13 mouse cellular contexts compared by ENCODE assay signal in the genomic region with DNA sequence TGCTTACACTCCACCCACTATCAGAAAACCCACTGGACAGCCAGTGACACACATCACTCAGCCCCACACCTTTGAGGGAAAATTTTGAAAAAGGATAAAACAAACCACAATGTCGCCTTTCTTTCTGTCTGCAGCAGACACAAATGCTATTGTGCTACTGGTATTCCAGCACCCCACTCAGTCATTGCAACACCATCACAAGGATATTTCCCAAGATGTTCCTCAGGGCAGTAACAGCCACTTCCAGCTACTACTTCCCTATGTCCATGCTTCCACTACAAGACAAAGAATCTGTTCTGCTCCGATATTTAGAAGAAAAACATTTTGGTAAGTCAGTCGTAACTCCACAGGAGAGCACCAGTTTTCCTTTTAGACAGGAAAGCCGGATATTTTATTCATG. TPM values are rescaled to one million over a fixed set of nuclear protein-coding genes. Genes with fewer than 3 reads are reported as not detected.
DNase-seq lines count a peak whose midpoint lies in the region; ATAC-seq and TF ChIP-seq lines count a peak whose summit lies in the region.
"Had no signal": no experiment of that assay in that cellular context is flagged by ENCODE, and none has a peak within 500 bp of the region (broad histone marks: within the 10 kb centered on the region; RNA-seq: fewer than 3 reads in every experiment).

No protein-coding gene starts in this region.

- no peak overlapping the region for H3K9ac ChIP-seq in heart, postnatal 0 days (replicated peaks; ENCODE audit: low read depth, low read length)
- H3K9ac ChIP-seq in limb, embryonic 14.5 days (ENCODE audit: low read depth, low read length, severe bottlenecking): no peak overlapping the region
- no peak overlapping the region for H3K9ac ChIP-seq in stomach, postnatal 0 days (ENCODE audit: low read length)
- H3K9ac ChIP-seq: forebrain, embryonic 15.5 days had no signal

- no peak for ATAC-seq in heart, postnatal 0 days (ENCODE audit: insufficient read depth, low read depth)
- no peak for ATAC-seq in megakaryocyte, adult 5-6 weeks (ENCODE audit: poor library complexity, severe bottlenecking)
- ATAC-seq in limb, embryonic 14.5 days (ENCODE audit: low FRiP score, low read depth): no peak
- no peak for ATAC-seq in stomach, postnatal 0 days (ENCODE audit: low FRiP score, low TSS enrichment)
- ATAC-seq: forebrain, embryonic 15.5 days had no signal

- no peak for TF ChIP-seq POLR2A in limb, embryonic 14.5 days (IDR thresholded peaks at IDR 0.05; ENCODE audit: borderline replicate concordance, extremely low read depth, insufficient read depth, insufficient read length)

- H3K36me3 ChIP-seq in heart, postnatal 0 days (replicated peaks; ENCODE audit: control insufficient read depth, insufficient read depth, low read length): peaks cover 8% of the 10 kb centered on the region; the same call in 1 of the 2 replicates
- peaks cover 64% of the 10 kb centered on the region for H3K36me3 ChIP-seq in megakaryocyte, embryonic 14.5 days (replicated peaks; ENCODE audit: low read length)
- H3K36me3 ChIP-seq in limb, embryonic 14.5 days (ENCODE audit: control insufficient read depth, insufficient read depth, low read length): peaks cover 15% of the 10 kb centered on the region
- H3K36me3 ChIP-seq in stomach, postnatal 0 days (ENCODE audit: control insufficient read depth, insufficient read depth, low read length): no peaks in the 10 kb centered on the region; the same call in 1 of the 2 replicates
- H3K36me3 ChIP-seq: forebrain, embryonic 15.5 days had no signal

- H3K27me3 ChIP-seq in heart, postnatal 0 days (ENCODE audit: control insufficient read depth, insufficient read depth, low read length): no peaks in the 10 kb centered on the region
- no peaks in the 10 kb centered on the region for H3K27me3 ChIP-seq in megakaryocyte, embryonic 14.5 days (replicated peaks)
- H3K27me3 ChIP-seq in limb, embryonic 14.5 days (ENCODE audit: control insufficient read depth, insufficient read depth, low read length): no peaks in the 10 kb centered on the region
- H3K27me3 ChIP-seq in stomach, postnatal 0 days (ENCODE audit: control insufficient read depth, insufficient read depth, low read length): no peaks in the 10 kb centered on the region
- H3K27me3 ChIP-seq: forebrain, embryonic 15.5 days had no signal

- no peak for TF ChIP-seq EP300 in heart, postnatal 0 days (IDR thresholded peaks at IDR 0.05; ENCODE audit: low read depth)
- no peak for TF ChIP-seq EP300 in stomach, postnatal 0 days (optimal IDR thresholded peaks at IDR 0.05)

- intact Hi-C loops in heart, postnatal 10 days (cut with DNase I): loop anchor here (5.0 to 10.0 kb wide), 2 partner anchors 142 to 580 kb away; a partner anchor contains a TSS

- H3K4me1 ChIP-seq in heart, postnatal 0 days (ENCODE audit: control insufficient read depth, insufficient read depth): peaks cover 89% of the 10 kb centered on the region
- peaks cover 100% of the 10 kb centered on the region for H3K4me1 ChIP-seq in megakaryocyte, embryonic 14.5 days
- H3K4me1 ChIP-seq in limb, embryonic 14.5 days (ENCODE audit: control insufficient read depth, insufficient read depth, low read length): peaks cover 75% of the 10 kb centered on the region
- peaks cover 32% of the 10 kb centered on the region for H3K4me1 ChIP-seq in stomach, postnatal 0 days (replicated peaks; ENCODE audit: control insufficient read depth, insufficient read depth)

- no peak overlapping the region for H3K4me2 ChIP-seq in heart, postnatal 0 days (ENCODE audit: low read depth, low read length)
- H3K4me2 ChIP-seq in limb, embryonic 14.5 days (replicated peaks; ENCODE audit: low read depth, low read length, severe bottlenecking): no peak overlapping the region
- no peak overlapping the region for H3K4me2 ChIP-seq in stomach, postnatal 0 days (replicated peaks; ENCODE audit: low read depth)
- H3K4me2 ChIP-seq: forebrain, embryonic 15.5 days had no signal

- 70% methylated on average over 4 of the region's 4 CpGs for WGBS in heart, postnatal 0 days
- 66% methylated on average over 4 of the region's 4 CpGs for WGBS in limb, embryonic 14.5 days
- WGBS in stomach, postnatal 0 days: 71% methylated on average over 4 of the region's 4 CpGs

- DNase-seq in heart, postnatal 0 days (ENCODE audit: low spot score): no peak
- no peak for DNase-seq in heart, postnatal 10 days
- no peak for DNase-seq in limb, embryonic 14.5 days (ENCODE audit: low spot score)
- no peak for DNase-seq in stomach, postnatal 0 days (ENCODE audit: low spot score)
- DNase-seq in spleen, adult 12 weeks (ENCODE audit: low spot score): no peak
- no peak for DNase-seq in adrenal gland, adult 8-10 months
- DNase-seq: cerebellum, postnatal 36 days; right cerebral cortex, postnatal 4 days; thymus, postnatal 25 days had no signal

- H3K4me3 ChIP-seq in heart, postnatal 0 days (ENCODE audit: low read depth, low read length): no peak overlapping the region
- peak overlapping the region; percentile 46 for H3K4me3 ChIP-seq in megakaryocyte, embryonic 14.5 days (replicated peaks)
- no peak overlapping the region for H3K4me3 ChIP-seq in limb, embryonic 14.5 days (replicated peaks; ENCODE audit: low read length)
- no peak overlapping the region for H3K4me3 ChIP-seq in stomach, postnatal 0 days (ENCODE audit: low read depth, low read length)
- H3K4me3 ChIP-seq: forebrain, embryonic 15.5 days had no signal

- peak overlapping the region; percentile 89 for H3K27ac ChIP-seq in heart, postnatal 0 days (ENCODE audit: low read depth)
- H3K27ac ChIP-seq in limb, embryonic 14.5 days (replicated peaks; ENCODE audit: low read depth, low read length): peak overlapping the region; percentile 63
- peak overlapping the region; percentile 10 for H3K27ac ChIP-seq in stomach, postnatal 0 days (replicated peaks)

- no peak for TF ChIP-seq CTCF in heart, postnatal 0 days (IDR thresholded peaks at IDR 0.05; ENCODE audit: low read depth)
- TF ChIP-seq CTCF in stomach, postnatal 0 days (IDR thresholded peaks at IDR 0.05; ENCODE audit: low read depth): no peak

- no peaks in the 10 kb centered on the region for H3K9me3 ChIP-seq in heart, postnatal 0 days (replicated peaks; ENCODE audit: control insufficient read depth, low read length)
- H3K9me3 ChIP-seq in megakaryocyte, embryonic 14.5 days: no peaks in the 10 kb centered on the region
- no peaks in the 10 kb centered on the region for H3K9me3 ChIP-seq in limb, embryonic 14.5 days (ENCODE audit: control insufficient read depth, low read length)
- no peaks in the 10 kb centered on the region for H3K9me3 ChIP-seq in stomach, postnatal 0 days (ENCODE audit: control insufficient read depth, low read length)
- H3K9me3 ChIP-seq: forebrain, embryonic 15.5 days; G1E had no signal

RNA-seq across cellular contexts. Expression of a gene that starts 7.4 kb away (rescaled TPM):
- total RNA-seq in heart, postnatal 0 days (2014; rRNA removed; ENCODE audit: low replicate concordance): 120 and 139 TPM in 2 replicates
- 135 and 171 TPM in 2 replicates for polyA plus RNA-seq in heart, postnatal 0 days (2015; fragmentation: Nextera tagmentation; extraction: Ambion mirVana)
- total RNA-seq in heart, postnatal 10 days (2021): 100 to 1,000 TPM; 173 to 174 TPM
- polyA plus RNA-seq in megakaryocyte, embryonic 14.5 days (2012; ENCODE audit: insufficient read depth, low replicate concordance): 517 and 590 TPM in 2 replicates
- total RNA-seq in megakaryocyte, adult 5-6 weeks (2015): 82.5 and 87.8 TPM in 2 replicates
- total RNA-seq in megakaryocyte, adult 5-6 weeks (2017): 44.7 and 55.1 TPM in 2 replicates
- polyA plus RNA-seq in limb, embryonic 14.5 days (2012; rRNA removed): 268 and 299 TPM in 2 replicates
- polyA plus RNA-seq in limb, embryonic 14.5 days (2014; fragmentation: Nextera tagmentation; extraction: Ambion mirVana): 295 and 304 TPM in 2 replicates
- 216 and 227 TPM in 2 replicates for polyA plus RNA-seq in stomach, postnatal 0 days (2015; fragmentation: Nextera tagmentation; extraction: Ambion mirVana)
- total RNA-seq in adrenal gland, adult 8-10 months (2022): 100 to 1,000 TPM; 184 to 285 (median 233) TPM

RNA-seq across cellular contexts. Expression of a gene that starts 26.9 kb away (rescaled TPM):
- total RNA-seq in heart, postnatal 0 days (2014; rRNA removed; ENCODE audit: low replicate concordance): 366 and 476 TPM in 2 replicates
- 261 and 264 TPM in 2 replicates for polyA plus RNA-seq in heart, postnatal 0 days (2015; fragmentation: Nextera tagmentation; extraction: Ambion mirVana)
- 100 to 1,000 TPM; 185 to 188 TPM for total RNA-seq in heart, postnatal 10 days (2021)
- 143 and 185 TPM in 2 replicates for polyA plus RNA-seq in megakaryocyte, embryonic 14.5 days (2012; ENCODE audit: insufficient read depth, low replicate concordance)
- 216 and 241 TPM in 2 replicates for total RNA-seq in megakaryocyte, adult 5-6 weeks (2015)
- total RNA-seq in megakaryocyte, adult 5-6 weeks (2017): 340 and 348 TPM in 2 replicates
- polyA plus RNA-seq in limb, embryonic 14.5 days (2012; rRNA removed): 473 and 518 TPM in 2 replicates
- 450 TPM in 2 replicates for polyA plus RNA-seq in limb, embryonic 14.5 days (2014; fragmentation: Nextera tagmentation; extraction: Ambion mirVana)
- 294 and 295 TPM in 2 replicates for polyA plus RNA-seq in stomach, postnatal 0 days (2015; fragmentation: Nextera tagmentation; extraction: Ambion mirVana)
- total RNA-seq in adrenal gland, adult 8-10 months (2022): 100 to 1,000 TPM; 232 to 255 (median 240) TPM

RNA-seq across cellular contexts. Expression of a gene that starts 27.1 kb away (rescaled TPM):
- total RNA-seq in heart, postnatal 0 days (2014; rRNA removed; ENCODE audit: low replicate concordance): 0.15 TPM in 1 of 2 replicates, not detected in the other
- polyA plus RNA-seq in heart, postnatal 0 days (2015; fragmentation: Nextera tagmentation; extraction: Ambion mirVana): 1.4 and 1.8 TPM in 2 replicates
- 1 to 10 TPM; 2.0 to 2.2 TPM for total RNA-seq in heart, postnatal 10 days (2021)
- 270 and 353 TPM in 2 replicates for polyA plus RNA-seq in megakaryocyte, embryonic 14.5 days (2012; ENCODE audit: insufficient read depth, low replicate concordance)
- 53.8 and 54.4 TPM in 2 replicates for total RNA-seq in megakaryocyte, adult 5-6 weeks (2015)
- total RNA-seq in megakaryocyte, adult 5-6 weeks (2017): 44.2 and 60.4 TPM in 2 replicates
- polyA plus RNA-seq in limb, embryonic 14.5 days (2012; rRNA removed): 9.3 and 9.5 TPM in 2 replicates
- 6.4 and 7.0 TPM in 2 replicates for polyA plus RNA-seq in limb, embryonic 14.5 days (2014; fragmentation: Nextera tagmentation; extraction: Ambion mirVana)
- polyA plus RNA-seq in stomach, postnatal 0 days (2015; fragmentation: Nextera tagmentation; extraction: Ambion mirVana): 3.0 and 3.6 TPM in 2 replicates
- total RNA-seq in adrenal gland, adult 8-10 months (2022): 1 to 10 TPM; 1.4 to 3.9 (median 1.8) TPM

Comparison
In these comparisons a context has a peak if more than half of its experiments do, and no peak if none do; other contexts are left out.
1. H3K27ac ChIP-seq: peak in every context shown above with its lines; median percentile 89 in heart, postnatal 0 days; 63 in limb, embryonic 14.5 days; 10 in stomach, postnatal 0 days.
2. RNA of a gene that starts 27.1 kb away (total RNA-seq): 44.2 to 60.4 TPM in megakaryocyte, adult 5-6 weeks; 2.0 to 2.2 TPM in heart, postnatal 10 days, 1.4 to 3.9 TPM in adrenal gland, adult 8-10 months and 0.15 TPM in heart, postnatal 0 days; every median in the first group is over 4 times any median in the second.